Mouse (Mus musculus): ENCODE measurements around the gene Farp1. TPM values are rescaled to one million over a fixed set of nuclear protein-coding genes. Genes with fewer than 3 reads are reported as not detected.

The Farp1 gene
- polyA plus RNA-seq, 1 experiment from 2014 or later: 19.1 TPM

- peaks cover 54% of the 10 kb centered on the region for H3K36me3 ChIP-seq (ENCODE audit: control insufficient read depth, insufficient read depth, low read length)
- H3K27me3 ChIP-seq (ENCODE audit: control insufficient read depth, insufficient read depth, low read length): no peaks in the 10 kb centered on the region
- no peaks in the 10 kb centered on the region for H3K9me3 ChIP-seq (ENCODE audit: control insufficient read depth, low read length)
- no peak overlapping the region for H3K4me2 ChIP-seq (ENCODE audit: low read length)
- H3K9ac ChIP-seq (ENCODE audit: low read length): no peak overlapping the region
- no peak overlapping the region for H3K27ac ChIP-seq (replicated peaks in 1 of 2; ENCODE audit: control insufficient read depth in 1 of 2, insufficient read depth in 1 of 2, low read depth in 2 of 2, low read length in 2 of 2)
- ATAC-seq (ENCODE audit: insufficient number of reproducible peaks, insufficient read depth, low FRiP score, low read depth): no peak
- peaks cover 0 to 14% of the 10 kb centered on the region in 2 experiments; a peak in 3 of 4 replicates for H3K4me1 ChIP-seq (ENCODE audit: control insufficient read depth in 2 of 2, insufficient read depth in 2 of 2, low read length in 2 of 2)
- no peak overlapping the region for H3K4me3 ChIP-seq (ENCODE audit: control insufficient read depth in 1 of 2, insufficient read depth in 1 of 2, low read depth in 1 of 2, low read length in 2 of 2)
- WGBS: 70% methylated on average over 11 of the region's 11 CpGs
Measured at GRCm38 (mm10) chr14:121259332-121259731, 224.3 kb downstream of the Farp1 start.

- Histone ChIP-seq H3K27me3 (ENCODE audit: control insufficient read depth, insufficient read depth, low read length) (no peaks in the 10 kb centered on the region), H3K36me3 (ENCODE audit: control insufficient read depth, insufficient read depth, low read length) (peaks cover 54% of the 10 kb centered on the region), H3K9ac (ENCODE audit: low read length) (no peak overlapping the region), H3K4me3 (ENCODE audit: control insufficient read depth in 1 of 2, insufficient read depth in 1 of 2, low read depth in 1 of 2, low read length in 2 of 2) (no peak overlapping the region), H3K4me1 (ENCODE audit: control insufficient read depth in 2 of 2, insufficient read depth in 2 of 2, low read length in 2 of 2) (peaks cover 0 to 15% of the 10 kb centered on the region in 2 experiments; a peak in 3 of 4 replicates), H3K4me2 (ENCODE audit: low read length) (no peak overlapping the region), H3K9me3 (ENCODE audit: control insufficient read depth, low read length) (no peaks in the 10 kb centered on the region), H3K27ac (replicated peaks in 1 of 2; ENCODE audit: control insufficient read depth in 1 of 2, insufficient read depth in 1 of 2, low read depth in 2 of 2, low read length in 2 of 2) (no peak overlapping the region)
- WGBS: 49% methylated on average over 7 of the region's 7 CpGs
- no peak for ATAC-seq (ENCODE audit: insufficient number of reproducible peaks, insufficient read depth, low FRiP score, low read depth)
Measured at GRCm38 (mm10) chr14:121259789-121260188, 224.8 kb downstream of the Farp1 start.

- Histone ChIP-seq H3K4me3 (ENCODE audit: control insufficient read depth in 1 of 2, insufficient read depth in 1 of 2, low read depth in 1 of 2, low read length in 2 of 2) (no peak overlapping the region), H3K4me1 (ENCODE audit: control insufficient read depth in 2 of 2, insufficient read depth in 2 of 2, low read length in 2 of 2) (peaks cover 0 to 21% of the 10 kb centered on the region in 2 experiments; a peak in 2 of 4 replicates), H3K9me3 (ENCODE audit: control insufficient read depth, low read length) (no peaks in the 10 kb centered on the region), H3K9ac (ENCODE audit: low read length) (no peak overlapping the region), H3K27me3 (ENCODE audit: control insufficient read depth, insufficient read depth, low read length) (no peaks in the 10 kb centered on the region), H3K36me3 (ENCODE audit: control insufficient read depth, insufficient read depth, low read length) (peaks cover 54% of the 10 kb centered on the region), H3K27ac (replicated peaks in 1 of 2; ENCODE audit: control insufficient read depth in 1 of 2, insufficient read depth in 1 of 2, low read depth in 2 of 2, low read length in 2 of 2) (no peak overlapping the region), H3K4me2 (ENCODE audit: low read length) (no peak overlapping the region)
- WGBS: 71% methylated on average over 5 of the region's 5 CpGs
- no peak for ATAC-seq (ENCODE audit: insufficient number of reproducible peaks, insufficient read depth, low FRiP score, low read depth)
Measured at GRCm38 (mm10) chr14:121261229-121261879, 226.4 kb downstream of the Farp1 start.

DNA sequence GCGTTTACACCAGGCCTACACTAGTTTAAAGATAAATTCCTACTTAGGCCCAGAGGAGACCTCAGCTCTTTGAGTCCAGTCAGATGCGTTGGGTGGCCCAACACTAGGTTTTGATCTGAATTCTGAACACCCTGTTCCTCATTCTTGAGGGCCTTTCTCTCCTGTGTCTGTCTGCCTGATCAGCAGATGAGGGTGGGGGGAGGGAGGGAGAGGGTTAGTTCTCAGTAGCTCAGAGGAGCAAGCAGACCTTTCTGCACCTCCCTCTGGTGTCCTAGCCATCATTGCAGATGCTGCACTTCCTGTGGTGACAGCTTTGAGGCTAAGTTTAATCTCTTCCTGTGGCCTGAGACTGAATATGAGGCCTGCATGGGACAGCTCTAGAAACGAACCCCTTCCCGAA lies 227.6 kb downstream of the Farp1 start:
- Histone ChIP-seq H3K27me3 (ENCODE audit: control insufficient read depth, insufficient read depth, low read length) (no peaks in the 10 kb centered on the region), H3K4me1 (ENCODE audit: control insufficient read depth in 2 of 2, insufficient read depth in 2 of 2, low read length in 2 of 2) (peaks cover 0 to 25% of the 10 kb centered on the region in 2 experiments; a peak in 3 of 4 replicates), H3K9me3 (ENCODE audit: control insufficient read depth, low read length) (no peaks in the 10 kb centered on the region), H3K36me3 (ENCODE audit: control insufficient read depth, insufficient read depth, low read length) (peaks cover 52% of the 10 kb centered on the region), H3K4me3 (ENCODE audit: control insufficient read depth in 1 of 2, insufficient read depth in 1 of 2, low read depth in 1 of 2, low read length in 2 of 2) (no peak overlapping the region), H3K9ac (ENCODE audit: low read length) (no peak overlapping the region), H3K4me2 (ENCODE audit: low read length) (no peak overlapping the region), H3K27ac (replicated peaks in 1 of 2; ENCODE audit: control insufficient read depth in 1 of 2, insufficient read depth in 1 of 2, low read depth in 2 of 2, low read length in 2 of 2) (no peak overlapping the region)
- no peak for ATAC-seq (ENCODE audit: insufficient number of reproducible peaks, insufficient read depth, low FRiP score, low read depth)
- WGBS: 56% methylated on average over 4 of the region's 4 CpGs

DNA sequence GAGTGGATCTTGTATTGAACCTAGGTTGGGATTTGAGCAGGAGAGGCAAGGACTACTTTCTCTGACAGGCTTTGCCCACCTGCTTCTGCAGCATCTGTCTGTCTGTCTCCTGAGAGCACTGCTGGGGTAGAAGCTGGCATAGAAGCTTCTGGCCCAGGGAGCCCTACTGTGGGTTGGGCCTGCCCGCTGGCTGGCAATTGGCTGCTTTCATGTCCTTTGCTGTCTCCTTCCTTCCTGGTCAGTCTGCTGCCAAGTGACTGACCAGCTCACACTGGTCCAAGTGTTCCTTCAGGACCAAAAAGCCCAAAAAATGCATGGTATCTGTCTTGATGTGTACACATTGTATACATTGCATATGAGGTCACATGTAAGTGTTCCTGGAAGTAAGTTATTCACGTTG lies 228.9 kb downstream of the Farp1 start:
- WGBS: 65% methylated on average over 2 of the region's 2 CpGs

GRCm38 (mm10) chr14:121264453-121264852 lies 229.5 kb downstream of the Farp1 start:
- 45% methylated on average over 6 of the region's 6 CpGs for WGBS
- H3K4me1 ChIP-seq (ENCODE audit: control insufficient read depth in 2 of 2, insufficient read depth in 2 of 2, low read length in 2 of 2): peaks cover 0 to 25% of the 10 kb centered on the region in 2 experiments; a peak in 3 of 4 replicates
- H3K27me3 ChIP-seq (ENCODE audit: control insufficient read depth, insufficient read depth, low read length): no peaks in the 10 kb centered on the region
- H3K36me3 ChIP-seq (ENCODE audit: control insufficient read depth, insufficient read depth, low read length): peaks cover 50% of the 10 kb centered on the region
- H3K9ac ChIP-seq (ENCODE audit: low read length): no peak overlapping the region
- no peak overlapping the region; a peak in 1 of 4 replicates for H3K27ac ChIP-seq (replicated peaks in 1 of 2; ENCODE audit: control insufficient read depth in 1 of 2, insufficient read depth in 1 of 2, low read depth in 2 of 2, low read length in 2 of 2)
- H3K4me2 ChIP-seq (ENCODE audit: low read length): no peak overlapping the region
- H3K9me3 ChIP-seq (ENCODE audit: control insufficient read depth, low read length): no peaks in the 10 kb centered on the region
- no peak overlapping the region for H3K4me3 ChIP-seq (ENCODE audit: control insufficient read depth in 1 of 2, insufficient read depth in 1 of 2, low read depth in 1 of 2, low read length in 2 of 2)
- ATAC-seq (ENCODE audit: insufficient number of reproducible peaks, insufficient read depth, low FRiP score, low read depth): no peak

More for the DNA sequence above, 228.9 kb downstream of the Farp1 start:
- Histone ChIP-seq H3K27me3 (ENCODE audit: control insufficient read depth, insufficient read depth, low read length) (no peaks in the 10 kb centered on the region), H3K9ac (ENCODE audit: low read length) (no peak overlapping the region), H3K9me3 (ENCODE audit: control insufficient read depth, low read length) (no peaks in the 10 kb centered on the region), H3K4me1 (ENCODE audit: control insufficient read depth in 2 of 2, insufficient read depth in 2 of 2, low read length in 2 of 2) (peaks cover 0 to 25% of the 10 kb centered on the region in 2 experiments; a peak in 3 of 4 replicates), H3K4me3 (ENCODE audit: control insufficient read depth in 1 of 2, insufficient read depth in 1 of 2, low read depth in 1 of 2, low read length in 2 of 2) (no peak overlapping the region), H3K4me2 (ENCODE audit: low read length) (no peak overlapping the region), H3K36me3 (ENCODE audit: control insufficient read depth, insufficient read depth, low read length) (peaks cover 50% of the 10 kb centered on the region), H3K27ac (replicated peaks in 1 of 2; ENCODE audit: control insufficient read depth in 1 of 2, insufficient read depth in 1 of 2, low read depth in 2 of 2, low read length in 2 of 2) (no peak overlapping the region)
- ATAC-seq (ENCODE audit: insufficient number of reproducible peaks, insufficient read depth, low FRiP score, low read depth): no peak

DNA sequence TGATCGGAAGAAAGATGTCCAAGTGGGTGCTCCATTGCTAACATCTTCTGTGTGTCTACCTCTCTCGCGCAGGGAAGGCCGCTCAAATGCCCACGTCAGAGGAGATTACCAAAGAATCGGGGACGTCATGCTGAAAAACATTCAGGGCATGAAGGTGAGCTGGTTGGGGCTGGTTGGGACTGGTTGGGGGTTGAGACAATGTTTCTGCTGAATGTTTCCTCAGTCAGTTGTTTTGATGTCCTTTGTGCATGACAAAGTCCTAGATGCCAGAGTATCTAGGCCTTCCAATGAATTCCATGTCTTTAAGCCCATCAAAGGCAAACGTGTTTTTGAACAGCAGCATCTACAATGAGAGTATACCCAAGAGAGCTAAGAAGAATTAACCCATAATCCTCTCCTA lies 232.8 kb downstream of the Farp1 start:
- Histone ChIP-seq H3K9ac (ENCODE audit: low read length) (no peak overlapping the region), H3K27ac (replicated peaks in 1 of 2; ENCODE audit: control insufficient read depth in 1 of 2, insufficient read depth in 1 of 2, low read depth in 2 of 2, low read length in 2 of 2) (no peak overlapping the region), H3K4me3 (ENCODE audit: control insufficient read depth in 1 of 2, insufficient read depth in 1 of 2, low read depth in 1 of 2, low read length in 2 of 2) (no peak overlapping the region), H3K9me3 (ENCODE audit: control insufficient read depth, low read length) (no peaks in the 10 kb centered on the region), H3K36me3 (ENCODE audit: control insufficient read depth, insufficient read depth, low read length) (peaks cover 65% of the 10 kb centered on the region), H3K4me1 (ENCODE audit: control insufficient read depth in 2 of 2, insufficient read depth in 2 of 2, low read length in 2 of 2) (peaks cover 12 to 32% of the 10 kb centered on the region in 2 experiments), H3K27me3 (ENCODE audit: control insufficient read depth, insufficient read depth, low read length) (no peaks in the 10 kb centered on the region), H3K4me2 (ENCODE audit: low read length) (no peak overlapping the region)
- 90% methylated on average over 8 of the region's 8 CpGs for WGBS
- ATAC-seq (ENCODE audit: insufficient number of reproducible peaks, insufficient read depth, low FRiP score, low read depth): no peak

Measured in heart, embryonic 14.5 days (tissue).